Mouse (Mus musculus) heart, embryonic 10.5 days (tissue): Measurements from ENCODE around the gene Bmp10. TPM values are rescaled to one million over a fixed set of nuclear protein-coding genes. Genes with fewer than 3 reads are reported as not detected.

Source experiments
- DNase-seq: peaks from one replicate; pipeline ENCODE4 v3.0.0-alpha.2; 2017; ENCODE audit warnings: low spot score
- H3K27ac ChIP-seq: fragments of 300-500 bp; sonication (generic); 2 replicates; pipeline ENCODE4 v1.5.1; 2016; ENCODE audit warnings: mild to moderate bottlenecking
- H3K27me3 ChIP-seq: fragments of 300-500 bp; sonication (generic); 2 replicates; pipeline ENCODE4 v1.6.1; 2016; ENCODE audit warnings: mild to moderate bottlenecking; ENCODE audit not compliant: poor library complexity, insufficient read depth, severe bottlenecking
- H3K36me3 ChIP-seq: fragments of 300-500 bp; sonication (generic); 2 replicates; pipeline ENCODE4 v1.6.1; 2016; ENCODE audit warnings: mild to moderate bottlenecking, moderate library complexity
- H3K4me1 ChIP-seq: fragments of 300-500 bp; sonication (generic); 2 replicates; pipeline ENCODE4 v1.6.1; 2016; ENCODE audit warnings: mild to moderate bottlenecking
- H3K4me3 ChIP-seq: fragments of 300-500 bp; sonication (generic); 2 replicates; pipeline ENCODE4 v1.5.1; 2016; ENCODE audit warnings: mild to moderate bottlenecking, moderate library complexity
- H3K9me3 ChIP-seq: fragments of 300-500 bp; sonication (generic); 2 replicates; pipeline ENCODE4 v1.6.1; 2016; ENCODE audit warnings: mild to moderate bottlenecking, moderate library complexity
- WGBS: fragments of 180-500 bp; shearing (Covaris S2); methylation state at CpG from one replicate; pipeline ENCODE4 v1.1.7; 2016; 5-methylcytosine and 5-hydroxymethylcytosine counted together
- polyA plus RNA-seq: library from polyadenylated mRNA; unstranded; fragments of >200 nt; fragmentation: Nextera tagmentation; extraction: Ambion mirVana; gene quantifications from 2 replicates; pipeline ENCODE4 v1.2.1, GENCODE M21; 2016

Bmp10 gene
- polyA plus RNA-seq: 4.5 and 6.2 TPM in 2 replicates

- Histone ChIP-seq H3K4me1 (peaks cover 44% of the 10 kb centered on the region), H3K4me3 (peak within 1 kb of the TSS; percentile 56), H3K36me3 (no peaks in the 10 kb centered on the region), H3K27me3 (no peaks in the 10 kb centered on the region), H3K9me3 (no peaks in the 10 kb centered on the region), H3K27ac (peak within 1 kb of the TSS; percentile 80)
- no peak for DNase-seq
- 50% methylated on average over 7 of the region's 7 CpGs for WGBS
These were observed at the start of gene Bmp10 for GRCm38 (mm10) chr6:87428487-87429044. Bmp10 (plus strand) TSS chr6:87428994.

- H3K4me3 ChIP-seq: peak overlapping the region; percentile 50
- DNase-seq: no peak
These were observed 44.7 kb upstream of the Bmp10 start for GRCm38 (mm10) chr6:87383926-87384691.

GRCm38 (mm10) chr6:87384761-87385160, 44.0 kb upstream of the Bmp10 start:
- H3K9me3 ChIP-seq: no peaks in the 10 kb centered on the region
- peaks cover 22% of the 10 kb centered on the region for H3K4me1 ChIP-seq
- H3K27me3 ChIP-seq: peaks cover 79% of the 10 kb centered on the region
- no peaks in the 10 kb centered on the region for H3K36me3 ChIP-seq
- no peak for DNase-seq
- 36% methylated on average over 5 of the region's 6 CpGs for WGBS
- no peak overlapping the region for H3K4me3 ChIP-seq
- H3K27ac ChIP-seq: no peak overlapping the region

More at GRCm38 (mm10) chr6:87383926-87384691, 44.7 kb upstream of the Bmp10 start:
- peaks cover 79% of the 10 kb centered on the region for H3K27me3 ChIP-seq
- no peaks in the 10 kb centered on the region for H3K36me3 ChIP-seq
- H3K27ac ChIP-seq: no peak overlapping the region
- WGBS: 11% methylated on average over 24 of the region's 24 CpGs
- no peaks in the 10 kb centered on the region for H3K9me3 ChIP-seq
- peaks cover 16% of the 10 kb centered on the region for H3K4me1 ChIP-seq

- WGBS: 5% methylated on average over 7 of the region's 7 CpGs
- Histone ChIP-seq H3K4me3 (no peak overlapping the region), H3K27ac (no peak overlapping the region), H3K27me3 (peaks cover 80% of the 10 kb centered on the region), H3K9me3 (no peaks in the 10 kb centered on the region), H3K36me3 (no peaks in the 10 kb centered on the region), H3K4me1 (peaks cover 22% of the 10 kb centered on the region)
- DNase-seq: no peak
These were observed 42.6 kb upstream of the Bmp10 start for GRCm38 (mm10) chr6:87386203-87386602.

GRCm38 (mm10) chr6:87386681-87387080, 42.1 kb upstream of the Bmp10 start:
- WGBS: 77% methylated on average over 10 of the region's 10 CpGs
- no peak overlapping the region for H3K4me3 ChIP-seq
- no peak overlapping the region for H3K27ac ChIP-seq
- no peak for DNase-seq
- peaks cover 22% of the 10 kb centered on the region for H3K4me1 ChIP-seq
- no peaks in the 10 kb centered on the region for H3K36me3 ChIP-seq
- no peaks in the 10 kb centered on the region for H3K9me3 ChIP-seq
- H3K27me3 ChIP-seq: peaks cover 79% of the 10 kb centered on the region

GRCm38 (mm10) chr6:87388877-87389276, 39.9 kb upstream of the Bmp10 start, which contains the start of gene Gkn3:
Gkn3 (minus strand) TSS chr6:87388935.
- no peak within 1 kb of the TSS for H3K4me3 ChIP-seq
- 52% methylated on average over 7 of the region's 7 CpGs for WGBS
- peaks cover 69% of the 10 kb centered on the region for H3K27me3 ChIP-seq
- no peaks in the 10 kb centered on the region for H3K9me3 ChIP-seq
- no peak within 1 kb of the TSS for H3K27ac ChIP-seq
- DNase-seq: no peak
- H3K36me3 ChIP-seq: no peaks in the 10 kb centered on the region
- peaks cover 24% of the 10 kb centered on the region for H3K4me1 ChIP-seq

GRCm38 (mm10) chr6:87389455-87389989, 39.3 kb upstream of the Bmp10 start:
- H3K27me3 ChIP-seq: peaks cover 67% of the 10 kb centered on the region
- WGBS: 27% methylated on average over 5 of the region's 5 CpGs
- peaks cover 22% of the 10 kb centered on the region for H3K4me1 ChIP-seq
- no peaks in the 10 kb centered on the region for H3K9me3 ChIP-seq
- no peak for DNase-seq
- no peak overlapping the region for H3K27ac ChIP-seq
- H3K4me3 ChIP-seq: no peak overlapping the region
- H3K36me3 ChIP-seq: no peaks in the 10 kb centered on the region

GRCm38 (mm10) chr6:87393466-87394205, 35.2 kb upstream of the Bmp10 start:
- peaks cover 21% of the 10 kb centered on the region for H3K4me1 ChIP-seq

GRCm38 (mm10) chr6:87394783-87395182, 34.0 kb upstream of the Bmp10 start:
- DNase-seq: no peak
- H3K4me1 ChIP-seq: peaks cover 20% of the 10 kb centered on the region
- peaks cover 57% of the 10 kb centered on the region for H3K27me3 ChIP-seq
- 72% methylated on average over 9 of the region's 9 CpGs for WGBS
- no peak overlapping the region for H3K4me3 ChIP-seq
- H3K27ac ChIP-seq: no peak overlapping the region
- no peaks in the 10 kb centered on the region for H3K9me3 ChIP-seq
- no peaks in the 10 kb centered on the region for H3K36me3 ChIP-seq

More at GRCm38 (mm10) chr6:87393466-87394205, 35.2 kb upstream of the Bmp10 start:
- Histone ChIP-seq H3K36me3 (no peaks in the 10 kb centered on the region), H3K27me3 (peaks cover 57% of the 10 kb centered on the region), H3K4me3 (no peak overlapping the region), H3K9me3 (no peaks in the 10 kb centered on the region), H3K27ac (no peak overlapping the region; the same call in 1 of the 2 replicates)
- 65% methylated on average over 8 of the region's 8 CpGs for WGBS
- no peak for DNase-seq

- Histone ChIP-seq H3K27ac (peak overlapping the region; percentile 52; the same call in 1 of the 2 replicates), H3K9me3 (no peaks in the 10 kb centered on the region), H3K4me1 (peaks cover 36% of the 10 kb centered on the region), H3K36me3 (no peaks in the 10 kb centered on the region), H3K4me3 (no peak overlapping the region), H3K27me3 (peaks cover 25% of the 10 kb centered on the region; the same call in 1 of the 2 replicates)
- WGBS: under 1% methylated on average over 5 of the region's 5 CpGs
- no peak for DNase-seq
These were observed 29.7 kb upstream of the Bmp10 start for GRCm38 (mm10) chr6:87399137-87399536.

- 36% methylated on average over 4 of the region's 4 CpGs for WGBS
- H3K27ac ChIP-seq: peak overlapping the region; percentile 44; the same call in 1 of the 2 replicates
- no peak overlapping the region for H3K4me3 ChIP-seq
- no peak for DNase-seq
- H3K9me3 ChIP-seq: no peaks in the 10 kb centered on the region
- H3K27me3 ChIP-seq: peaks cover 22% of the 10 kb centered on the region; the same call in 1 of the 2 replicates
- H3K36me3 ChIP-seq: no peaks in the 10 kb centered on the region
- peaks cover 32% of the 10 kb centered on the region for H3K4me1 ChIP-seq
These were observed 28.8 kb upstream of the Bmp10 start for GRCm38 (mm10) chr6:87399886-87400566.

- H3K4me1 ChIP-seq: peaks cover 28% of the 10 kb centered on the region
- DNase-seq: peak; percentile 81
- H3K4me3 ChIP-seq: no peak overlapping the region
- no peaks in the 10 kb centered on the region for H3K9me3 ChIP-seq
- H3K27ac ChIP-seq: peak overlapping the region; percentile 44; the same call in 1 of the 2 replicates
- WGBS: 9% methylated on average over 6 of the region's 6 CpGs
- H3K27me3 ChIP-seq: peaks cover 14% of the 10 kb centered on the region; the same call in 1 of the 2 replicates
- no peaks in the 10 kb centered on the region for H3K36me3 ChIP-seq
These were observed 27.3 kb upstream of the Bmp10 start for GRCm38 (mm10) chr6:87401456-87401855.
